9 mouse cellular contexts compared by ENCODE assay signal in the genomic region with DNA sequence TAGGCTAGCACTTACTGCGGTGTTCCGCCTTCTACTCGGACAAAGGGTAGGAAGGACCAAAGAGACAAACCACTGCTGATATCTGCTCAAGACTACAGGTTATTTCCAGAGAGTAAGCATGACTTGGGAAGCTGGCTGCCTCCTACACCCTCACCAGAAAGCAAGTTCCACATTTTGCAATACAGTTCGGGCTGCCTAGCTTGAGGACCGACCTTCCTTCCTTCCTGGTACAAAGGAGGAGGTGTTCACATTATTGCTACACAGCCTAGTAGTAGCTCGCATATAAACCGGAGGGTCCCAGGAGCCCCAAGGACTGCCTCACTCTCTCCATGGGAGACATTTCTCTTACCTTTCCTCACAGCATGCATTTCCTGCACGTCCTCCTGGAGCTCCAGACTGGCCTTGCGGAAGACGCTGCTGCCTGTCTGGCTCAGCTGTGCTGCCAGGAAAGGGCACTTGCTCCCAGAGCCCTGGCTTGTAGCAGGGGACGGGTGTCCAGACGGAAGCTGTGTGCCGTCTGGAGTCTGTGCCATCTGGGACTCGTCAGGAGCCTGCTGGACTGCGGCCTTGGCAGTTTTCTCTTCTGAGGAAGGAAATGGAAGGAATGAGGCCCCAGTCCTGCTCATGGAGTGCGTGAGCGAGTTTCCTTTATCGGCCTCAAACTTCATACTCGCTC. TPM values are rescaled to one million over a fixed set of nuclear protein-coding genes. Genes with fewer than 3 reads are reported as not detected.
DNase-seq lines count a peak whose midpoint lies in the region; ATAC-seq and TF ChIP-seq lines count a peak whose summit lies in the region.
"Had no signal": no experiment of that assay in that cellular context is flagged by ENCODE, and none has a peak within 500 bp of the region (broad histone marks: within the 10 kb centered on the region; RNA-seq: fewer than 3 reads in every experiment).

No protein-coding gene starts in this region.

- peak; percentile 47 for DNase-seq in gastrocnemius, postnatal 14 days
- no peak for DNase-seq in gastrocnemius, adult 18-20 months (ENCODE audit: low spot score)
- peak; percentile 69 for DNase-seq in lung, embryonic 14.5 days
- DNase-seq in ovary, postnatal 14 days (ENCODE audit: low spot score): no peak
- no peak for DNase-seq in forebrain, embryonic 14.5 days (ENCODE audit: low spot score)
- no peak for DNase-seq in spleen, adult 12 weeks (ENCODE audit: low spot score)

- intact Hi-C loops in gastrocnemius, postnatal 14 days (cut with DNase I; ENCODE audit: low total_unique reads): no loop called here

- no peak overlapping the region for H3K9ac ChIP-seq in heart, embryonic 15.5 days
- no peak overlapping the region; the same call in 1 of the 2 replicates for H3K9ac ChIP-seq in lung, embryonic 14.5 days
- no peak overlapping the region for H3K9ac ChIP-seq in forebrain, embryonic 14.5 days (ENCODE audit: low read length)

- no peak for TF ChIP-seq CTCF in lung, embryonic 14.5 days (IDR thresholded peaks at IDR 0.05; ENCODE audit: low read depth)

- H3K27ac ChIP-seq in heart, embryonic 15.5 days: peak overlapping the region; percentile 66
- H3K27ac ChIP-seq in lung, embryonic 14.5 days (ENCODE audit: low read depth): peak overlapping the region; percentile 65; the same call in 1 of the 2 replicates
- no peak overlapping the region for H3K27ac ChIP-seq in forebrain, embryonic 14.5 days (ENCODE audit: low read depth, low read length)

- no peak overlapping the region for H3K4me3 ChIP-seq in heart, embryonic 15.5 days
- no peak overlapping the region for H3K4me3 ChIP-seq in lung, embryonic 14.5 days (ENCODE audit: low read depth, low read length)
- H3K4me3 ChIP-seq in forebrain, embryonic 14.5 days (ENCODE audit: low read depth, low read length): no peak overlapping the region
- H3K4me3 ChIP-seq: erythroblast, embryonic 14.5 days had no signal

- no peak overlapping the region for H3K4me2 ChIP-seq in heart, embryonic 15.5 days
- 0 out of 2 replicates have a peak overlapping the region, but pooled peaks have one; percentile 20 for H3K4me2 ChIP-seq in lung, embryonic 14.5 days
- no peak overlapping the region for H3K4me2 ChIP-seq in forebrain, embryonic 14.5 days (ENCODE audit: low read length)

- no peaks in the 10 kb centered on the region for H3K9me3 ChIP-seq in heart, embryonic 15.5 days (replicated peaks)
- H3K9me3 ChIP-seq in lung, embryonic 14.5 days (ENCODE audit: low read depth, low read length): no peaks in the 10 kb centered on the region
- no peaks in the 10 kb centered on the region for H3K9me3 ChIP-seq in forebrain, embryonic 14.5 days (replicated peaks; ENCODE audit: control insufficient read depth, low read length)

- H3K27me3 ChIP-seq in heart, embryonic 15.5 days: no peaks in the 10 kb centered on the region
- H3K27me3 ChIP-seq in lung, embryonic 14.5 days (ENCODE audit: insufficient read depth, low read length): no peaks in the 10 kb centered on the region
- no peaks in the 10 kb centered on the region for H3K27me3 ChIP-seq in forebrain, embryonic 14.5 days (replicated peaks; ENCODE audit: control insufficient read depth, insufficient read depth, low read length)

- peaks cover 21% of the 10 kb centered on the region for H3K4me1 ChIP-seq in heart, embryonic 15.5 days (replicated peaks)
- peaks cover 11% of the 10 kb centered on the region; the same call in 1 of the 2 replicates for H3K4me1 ChIP-seq in lung, embryonic 14.5 days (ENCODE audit: insufficient read depth)
- peaks cover 10% of the 10 kb centered on the region for H3K4me1 ChIP-seq in forebrain, embryonic 14.5 days (ENCODE audit: control insufficient read depth, insufficient read depth, low read length)

- WGBS in heart, embryonic 15.5 days: 54% methylated on average over 19 of the region's 19 CpGs
- 58% methylated on average over 19 of the region's 19 CpGs for WGBS in lung, embryonic 14.5 days
- WGBS in forebrain, embryonic 14.5 days: 91% methylated on average over 19 of the region's 19 CpGs

- peaks cover 53% of the 10 kb centered on the region for H3K36me3 ChIP-seq in heart, embryonic 15.5 days
- H3K36me3 ChIP-seq in lung, embryonic 14.5 days (ENCODE audit: insufficient read depth): peaks cover 59% of the 10 kb centered on the region
- peaks cover 52% of the 10 kb centered on the region for H3K36me3 ChIP-seq in forebrain, embryonic 14.5 days (ENCODE audit: control insufficient read depth, insufficient read depth, low read length)

- ATAC-seq in cerebellum, adult (ENCODE audit: insufficient number of reproducible peaks, low FRiP score, low TSS enrichment): peak; percentile 76
- ATAC-seq in heart, embryonic 15.5 days (replicated peaks; ENCODE audit: insufficient number of reproducible peaks, insufficient read depth, low FRiP score, low read depth): peak; percentile 50; the same call in 1 of the 2 replicates
- no peak for ATAC-seq in lung, embryonic 14.5 days (ENCODE audit: insufficient read depth)
- ATAC-seq in forebrain, embryonic 14.5 days: no peak

RNA-seq across cellular contexts. Expression of a gene that starts 5.5 kb away (rescaled TPM):
- total RNA-seq in gastrocnemius, postnatal 14 days (2021): 100 to 1,000 TPM; 189 to 234 TPM
- 100 to 1,000 TPM; 206 to 228 TPM for total RNA-seq in gastrocnemius, adult 18-20 months (2021)
- 168 and 187 TPM in 2 replicates for polyA plus RNA-seq in heart, embryonic 15.5 days (2015; fragmentation: Nextera tagmentation; extraction: Ambion mirVana)
- polyA plus RNA-seq in lung, embryonic 14.5 days (2014; fragmentation: Nextera tagmentation; extraction: Ambion mirVana): 104 and 110 TPM in 2 replicates
- 91.5 and 110 TPM in 2 replicates for polyA plus RNA-seq in forebrain, embryonic 14.5 days (2014; fragmentation: Nextera tagmentation; extraction: Ambion mirVana)

RNA-seq across cellular contexts. Expression of a gene that starts 20.6 kb away (rescaled TPM):
- total RNA-seq in gastrocnemius, postnatal 14 days (2021): under 1 TPM; 0.42 to 0.43 TPM
- under 1 TPM in 1 of 2 experiments, not detected in 1; 0.11 TPM for total RNA-seq in gastrocnemius, adult 18-20 months (2021)
- polyA plus RNA-seq in heart, embryonic 15.5 days (2015; fragmentation: Nextera tagmentation; extraction: Ambion mirVana): 0.04 and 0.08 TPM in 2 replicates
- 0.08 and 0.09 TPM in 2 replicates for polyA plus RNA-seq in lung, embryonic 14.5 days (2014; fragmentation: Nextera tagmentation; extraction: Ambion mirVana)
- not detected in 2 replicates for polyA plus RNA-seq in forebrain, embryonic 14.5 days (2014; fragmentation: Nextera tagmentation; extraction: Ambion mirVana)

RNA-seq across cellular contexts. Expression of a gene that starts 37.9 kb away (rescaled TPM):
- 1 to 10 TPM; 1.8 to 2.5 TPM for total RNA-seq in gastrocnemius, postnatal 14 days (2021)
- total RNA-seq in gastrocnemius, adult 18-20 months (2021): 1 to 10 TPM; 1.8 to 1.9 TPM
- polyA plus RNA-seq in heart, embryonic 15.5 days (2015; fragmentation: Nextera tagmentation; extraction: Ambion mirVana): 23.7 and 26.8 TPM in 2 replicates
- polyA plus RNA-seq in lung, embryonic 14.5 days (2014; fragmentation: Nextera tagmentation; extraction: Ambion mirVana): 27.1 and 29.5 TPM in 2 replicates
- 11.8 and 12.1 TPM in 2 replicates for polyA plus RNA-seq in forebrain, embryonic 14.5 days (2014; fragmentation: Nextera tagmentation; extraction: Ambion mirVana)

RNA-seq across cellular contexts. Expression of a gene that starts 40.0 kb away (rescaled TPM):
- total RNA-seq in gastrocnemius, postnatal 14 days (2021): 10 to 100 TPM; 68.8 to 69.3 TPM
- 100 to 1,000 TPM; 204 to 208 TPM for total RNA-seq in gastrocnemius, adult 18-20 months (2021)
- 46.7 and 52.9 TPM in 2 replicates for polyA plus RNA-seq in heart, embryonic 15.5 days (2015; fragmentation: Nextera tagmentation; extraction: Ambion mirVana)
- polyA plus RNA-seq in lung, embryonic 14.5 days (2014; fragmentation: Nextera tagmentation; extraction: Ambion mirVana): 77.0 and 78.1 TPM in 2 replicates
- polyA plus RNA-seq in forebrain, embryonic 14.5 days (2014; fragmentation: Nextera tagmentation; extraction: Ambion mirVana): 57.5 and 64.7 TPM in 2 replicates

RNA-seq across cellular contexts. Expression of a gene that starts 43.4 kb away (rescaled TPM):
- 1 to 10 TPM; 5.1 to 5.5 TPM for total RNA-seq in gastrocnemius, postnatal 14 days (2021)
- total RNA-seq in gastrocnemius, adult 18-20 months (2021): 1 to 10 TPM; 2.7 to 3.7 TPM
- 23.1 and 33.6 TPM in 2 replicates for polyA plus RNA-seq in heart, embryonic 15.5 days (2015; fragmentation: Nextera tagmentation; extraction: Ambion mirVana)
- 49.2 and 55.0 TPM in 2 replicates for polyA plus RNA-seq in lung, embryonic 14.5 days (2014; fragmentation: Nextera tagmentation; extraction: Ambion mirVana)
- polyA plus RNA-seq in forebrain, embryonic 14.5 days (2014; fragmentation: Nextera tagmentation; extraction: Ambion mirVana): 10.3 and 10.7 TPM in 2 replicates

Comparison
In these comparisons a context has a peak if more than half of its experiments do, and no peak if none do; other contexts are left out.
1. DNase-seq: peak in gastrocnemius, postnatal 14 days (single experiment) and lung, embryonic 14.5 days (single experiment); none in gastrocnemius, adult 18-20 months (single experiment), ovary, postnatal 14 days (single experiment), forebrain, embryonic 14.5 days (single experiment) and spleen, adult 12 weeks (single experiment).
2. ATAC-seq: peak in cerebellum, adult (single experiment) and heart, embryonic 15.5 days (single experiment); none in lung, embryonic 14.5 days (single experiment) and forebrain, embryonic 14.5 days (single experiment).